Mouse (Mus musculus) layer of hippocampus, adult 9-11 months (tissue): ENCODE data around the gene Ikzf4.
"Not testable (repeated sequence)": the region's sequence is repeated elsewhere in the genome, so short reads cannot be mapped to it uniquely, and the experiment has no call there.

Experiments used
- DNase-seq: peaks from one replicate; pipeline ENCODE4 v3.0.0; 2022

The Ikzf4 gene

GRCm38 (mm10) chr10:128639999-128640398 lies 5.8 kb downstream of the Ikzf4 start:
- DNase-seq: no peak

GRCm38 (mm10) chr10:128637011-128637410 lies 8.8 kb downstream of the Ikzf4 start:
- DNase-seq: no peak

- no peak for DNase-seq
Measured at GRCm38 (mm10) chr10:128636561-128636960, 9.2 kb downstream of the Ikzf4 start.

- no peak for DNase-seq
Measured at GRCm38 (mm10) chr10:128635697-128636096, 10.1 kb downstream of the Ikzf4 start.

GRCm38 (mm10) chr10:128631571-128631970 lies 14.2 kb downstream of the Ikzf4 start:
- DNase-seq: no peak

GRCm38 (mm10) chr10:128630306-128630705 lies 15.5 kb downstream of the Ikzf4 start:
- DNase-seq: not testable (repeated sequence)

GRCm38 (mm10) chr10:128629746-128630145 lies 16.0 kb downstream of the Ikzf4 start:
- no peak for DNase-seq

- DNase-seq: no peak
Measured at GRCm38 (mm10) chr10:128627398-128628317, 18.1 kb downstream of the Ikzf4 start.

- peak; percentile 97 for DNase-seq
Measured at GRCm38 (mm10) chr10:128626311-128627310, 19.2 kb downstream of the Ikzf4 start, which contains the start of gene Rps26. Gene Rps26 (minus strand): TSS chr10:128626747.

GRCm38 (mm10) chr10:128625287-128625894 lies 20.4 kb downstream of the Ikzf4 start:
- DNase-seq: no peak

GRCm38 (mm10) chr10:128623106-128623613 lies 22.6 kb downstream of the Ikzf4 start:
- not testable (repeated sequence) for DNase-seq

- no peak for DNase-seq
Measured at GRCm38 (mm10) chr10:128622702-128623101, 23.1 kb downstream of the Ikzf4 start.

- no peak for DNase-seq
Measured at GRCm38 (mm10) chr10:128621986-128622520, 23.7 kb downstream of the Ikzf4 start.

GRCm38 (mm10) chr10:128620241-128620640 lies 25.6 kb downstream of the Ikzf4 start:
- DNase-seq: no peak

GRCm38 (mm10) chr10:128619148-128619547 lies 26.6 kb downstream of the Ikzf4 start:
- DNase-seq: not testable (repeated sequence)

GRCm38 (mm10) chr10:128618570-128618969 lies 27.2 kb downstream of the Ikzf4 start:
- no peak for DNase-seq

- not testable (repeated sequence) for DNase-seq
Measured at GRCm38 (mm10) chr10:128615798-128616448, 29.9 kb downstream of the Ikzf4 start.

- DNase-seq: no peak
Measured at GRCm38 (mm10) chr10:128614934-128615333, 30.9 kb downstream of the Ikzf4 start.

- DNase-seq: not testable (repeated sequence)
Measured at GRCm38 (mm10) chr10:128613820-128614219, 32.0 kb downstream of the Ikzf4 start.

GRCm38 (mm10) chr10:128613154-128613440 lies 32.7 kb downstream of the Ikzf4 start:
- DNase-seq: no peak

GRCm38 (mm10) chr10:128612433-128613153 lies 33.2 kb downstream of the Ikzf4 start:
- peak; percentile 49 for DNase-seq
